In genomic region chr12:36507111-36507903, GRCm38 (mm10) we compare ENCODE assay signal across 21 mouse cellular contexts.
A peak's percentile ranks its signal among the peaks of the same experiment; 100 is the strongest.
DNase-seq lines count a peak whose midpoint lies in the region; ATAC-seq lines count a peak whose summit lies in the region.
"Had no signal": no experiment of that assay in that cellular context is flagged by ENCODE, and none has a peak within 500 bp of the region (broad histone marks: within the 10 kb centered on the region; RNA-seq: fewer than 3 reads in every experiment).

No protein-coding gene starts in this region.

- peak; percentile 55; the same call in 1 of the 2 replicates for ATAC-seq in forebrain, embryonic 16.5 days
- no peak for ATAC-seq in forebrain, embryonic 14.5 days
- peak; percentile 66; the same call in 1 of the 2 replicates for ATAC-seq in midbrain, embryonic 14.5 days (ENCODE audit: low FRiP score, low TSS enrichment)

- no peaks in the 10 kb centered on the region for H3K9me3 ChIP-seq in forebrain, embryonic 16.5 days (ENCODE audit: control insufficient read depth, low read length)
- no peaks in the 10 kb centered on the region for H3K9me3 ChIP-seq in forebrain, embryonic 14.5 days (replicated peaks; ENCODE audit: control insufficient read depth, low read length)
- H3K9me3 ChIP-seq in midbrain, embryonic 14.5 days (ENCODE audit: control insufficient read depth, low read length): no peaks in the 10 kb centered on the region
- no peaks in the 10 kb centered on the region for H3K9me3 ChIP-seq in midbrain, embryonic 10.5 days (replicated peaks)
- no peaks in the 10 kb centered on the region for H3K9me3 ChIP-seq in hindbrain, embryonic 10.5 days
- no peaks in the 10 kb centered on the region for H3K9me3 ChIP-seq in limb, embryonic 10.5 days (replicated peaks)
- H3K9me3 ChIP-seq: embryonic facial prominence, embryonic 13.5 days; heart, embryonic 12.5 days; stomach, embryonic 15.5 days had no signal

- no peaks in the 10 kb centered on the region for H3K36me3 ChIP-seq in forebrain, embryonic 16.5 days (ENCODE audit: control insufficient read depth, insufficient read depth)
- no peaks in the 10 kb centered on the region for H3K36me3 ChIP-seq in forebrain, embryonic 14.5 days (ENCODE audit: control insufficient read depth, insufficient read depth, low read length)
- H3K36me3 ChIP-seq in midbrain, embryonic 14.5 days (ENCODE audit: control insufficient read depth, insufficient read depth, low read length): no peaks in the 10 kb centered on the region
- H3K36me3 ChIP-seq in midbrain, embryonic 10.5 days: no peaks in the 10 kb centered on the region
- H3K36me3 ChIP-seq in hindbrain, embryonic 10.5 days: no peaks in the 10 kb centered on the region
- H3K36me3 ChIP-seq in limb, embryonic 10.5 days: no peaks in the 10 kb centered on the region
- H3K36me3 ChIP-seq: embryonic facial prominence, embryonic 13.5 days; heart, embryonic 12.5 days; stomach, embryonic 15.5 days had no signal

- 70% methylated on average over 7 of the region's 7 CpGs for WGBS in forebrain, embryonic 16.5 days
- WGBS in forebrain, embryonic 14.5 days: 69% methylated on average over 7 of the region's 7 CpGs
- WGBS in midbrain, embryonic 14.5 days: 46% methylated on average over 7 of the region's 7 CpGs
- 91% methylated on average over 7 of the region's 7 CpGs for WGBS in midbrain, embryonic 10.5 days
- 79% methylated on average over 7 of the region's 7 CpGs for WGBS in hindbrain, embryonic 10.5 days
- WGBS in limb, embryonic 10.5 days: 93% methylated on average over 7 of the region's 7 CpGs

- no peak overlapping the region for H3K4me3 ChIP-seq in forebrain, embryonic 16.5 days (replicated peaks; ENCODE audit: low read length)
- no peak overlapping the region for H3K4me3 ChIP-seq in forebrain, embryonic 14.5 days (ENCODE audit: low read depth, low read length)
- no peak overlapping the region for H3K4me3 ChIP-seq in midbrain, embryonic 14.5 days (replicated peaks; ENCODE audit: low read depth, low read length)
- no peak overlapping the region for H3K4me3 ChIP-seq in midbrain, embryonic 10.5 days
- no peak overlapping the region for H3K4me3 ChIP-seq in hindbrain, embryonic 10.5 days
- H3K4me3 ChIP-seq in limb, embryonic 10.5 days: no peak overlapping the region
- H3K4me3 ChIP-seq: embryonic facial prominence, embryonic 13.5 days; heart, embryonic 12.5 days; stomach, embryonic 15.5 days had no signal

- DNase-seq in forebrain, embryonic 14.5 days (ENCODE audit: low spot score): no peak
- DNase-seq in midbrain, embryonic 14.5 days: peak; percentile 26
- no peak for DNase-seq in midbrain, embryonic 10.5 days (ENCODE audit: low spot score)
- DNase-seq in hindbrain, embryonic 10.5 days (ENCODE audit: low spot score): no peak
- no peak for DNase-seq in limb, embryonic 10.5 days (ENCODE audit: low spot score)
- DNase-seq in adrenal gland, postnatal 14 days: no peak
- no peak for DNase-seq in lung, postnatal 25 days (ENCODE audit: low spot score)
- DNase-seq: adrenal gland, adult 8-10 months; cerebellum, adult 2 months; heart, postnatal 36 days; kidney, adult 18-20 months; kidney, postnatal 10 days; liver; lung, adult 18-20 months; right cerebral cortex, adult 18-20 months had no signal

- no peaks in the 10 kb centered on the region for H3K4me1 ChIP-seq in forebrain, embryonic 16.5 days (replicated peaks; ENCODE audit: control insufficient read depth, insufficient read depth, low read length)
- no peaks in the 10 kb centered on the region for H3K4me1 ChIP-seq in forebrain, embryonic 14.5 days (ENCODE audit: control insufficient read depth, insufficient read depth, low read length)
- no peaks in the 10 kb centered on the region for H3K4me1 ChIP-seq in midbrain, embryonic 14.5 days (ENCODE audit: control insufficient read depth, insufficient read depth, low read length)
- no peaks in the 10 kb centered on the region for H3K4me1 ChIP-seq in midbrain, embryonic 10.5 days
- no peaks in the 10 kb centered on the region for H3K4me1 ChIP-seq in hindbrain, embryonic 10.5 days (replicated peaks)
- peaks cover 3% of the 10 kb centered on the region; the same call in 1 of the 2 replicates for H3K4me1 ChIP-seq in limb, embryonic 10.5 days
- H3K4me1 ChIP-seq: heart, embryonic 12.5 days; stomach, embryonic 15.5 days had no signal

- H3K27ac ChIP-seq in forebrain, embryonic 16.5 days (ENCODE audit: low read length): no peak overlapping the region
- H3K27ac ChIP-seq in forebrain, embryonic 14.5 days (ENCODE audit: low read depth, low read length): no peak overlapping the region
- H3K27ac ChIP-seq in midbrain, embryonic 14.5 days (replicated peaks; ENCODE audit: low read depth, low read length): no peak overlapping the region
- no peak overlapping the region for H3K27ac ChIP-seq in midbrain, embryonic 10.5 days (replicated peaks)
- H3K27ac ChIP-seq in hindbrain, embryonic 10.5 days: peak overlapping the region; percentile 75
- 0 out of 2 replicates have a peak overlapping the region, but pooled peaks have one; percentile 26 for H3K27ac ChIP-seq in limb, embryonic 10.5 days
- H3K27ac ChIP-seq: embryonic facial prominence, embryonic 13.5 days; macrophage; stomach, embryonic 15.5 days had no signal

- no peak overlapping the region for H3K4me2 ChIP-seq in forebrain, embryonic 16.5 days (ENCODE audit: low read length)
- H3K4me2 ChIP-seq in forebrain, embryonic 14.5 days (ENCODE audit: low read length): no peak overlapping the region
- no peak overlapping the region for H3K4me2 ChIP-seq in midbrain, embryonic 14.5 days (ENCODE audit: low read length)
- H3K4me2 ChIP-seq: embryonic facial prominence, embryonic 13.5 days; heart, embryonic 12.5 days; stomach, embryonic 15.5 days had no signal

- H3K9ac ChIP-seq in forebrain, embryonic 16.5 days (replicated peaks; ENCODE audit: low read depth, low read length): no peak overlapping the region
- H3K9ac ChIP-seq in forebrain, embryonic 14.5 days (ENCODE audit: low read length): no peak overlapping the region
- H3K9ac ChIP-seq in midbrain, embryonic 14.5 days (replicated peaks; ENCODE audit: low read length): no peak overlapping the region
- H3K9ac ChIP-seq: embryonic facial prominence, embryonic 13.5 days; heart, embryonic 12.5 days; stomach, embryonic 15.5 days had no signal

- H3K27me3 ChIP-seq in forebrain, embryonic 16.5 days (replicated peaks; ENCODE audit: control insufficient read depth, insufficient read depth, low read length): no peaks in the 10 kb centered on the region
- H3K27me3 ChIP-seq in forebrain, embryonic 14.5 days (replicated peaks; ENCODE audit: control insufficient read depth, insufficient read depth, low read length): no peaks in the 10 kb centered on the region
- H3K27me3 ChIP-seq in midbrain, embryonic 14.5 days (ENCODE audit: control insufficient read depth, insufficient read depth, low read length): no peaks in the 10 kb centered on the region
- no peaks in the 10 kb centered on the region for H3K27me3 ChIP-seq in midbrain, embryonic 10.5 days (ENCODE audit: low read depth, poor library complexity, severe bottlenecking)
- H3K27me3 ChIP-seq in hindbrain, embryonic 10.5 days (ENCODE audit: insufficient read depth, poor library complexity, severe bottlenecking): no peaks in the 10 kb centered on the region
- no peaks in the 10 kb centered on the region for H3K27me3 ChIP-seq in limb, embryonic 10.5 days (ENCODE audit: low read depth, poor library complexity, severe bottlenecking)
- H3K27me3 ChIP-seq: CH12.LX; embryonic facial prominence, embryonic 13.5 days; heart, embryonic 12.5 days; stomach, embryonic 15.5 days had no signal

Comparison
In these comparisons a context has a peak if more than half of its experiments do, and no peak if none do; other contexts are left out.
1. H3K27ac ChIP-seq: peak in hindbrain, embryonic 10.5 days (single experiment) and limb, embryonic 10.5 days (single experiment); none in forebrain, embryonic 16.5 days (single experiment), forebrain, embryonic 14.5 days (single experiment), midbrain, embryonic 14.5 days (single experiment) and midbrain, embryonic 10.5 days (single experiment).